Mouse (Mus musculus) cortical plate, adult 2 months (tissue): ENCODE data around the gene Qrich1. TPM values are rescaled to one million over a fixed set of nuclear protein-coding genes. Genes with fewer than 3 reads are reported as not detected.

Experiments used
- H3K27ac ChIP-seq: fragments of 200-500 bp; 2 replicates; pipeline ENCODE4 v1.5.1; 2012; ENCODE audit warnings: low read length, control low read depth, inconsistent platforms; ENCODE audit not compliant: insufficient read depth
- H3K4me1 ChIP-seq: fragments of 200-500 bp; 2 replicates; pipeline ENCODE4 v1.6.1; 2011; ENCODE audit warnings: low read length; ENCODE audit not compliant: control insufficient read depth, insufficient read depth
- H3K4me3 ChIP-seq: fragments of 200-500 bp; 2 replicates; pipeline ENCODE4 v1.5.1; 2011; ENCODE audit warnings: mild to moderate bottlenecking, low read length, control low read depth; ENCODE audit not compliant: insufficient read depth
- CTCF ChIP-seq: fragments of 200-500 bp; IDR thresholded peaks from 2 replicates; pipeline ENCODE4 v1.5.1; 2011; ENCODE audit warnings: mild to moderate bottlenecking, control low read depth, low read length; ENCODE audit not compliant: insufficient read depth; ENCODE audit errors: extremely low read depth
- POLR2A ChIP-seq: fragments of 200-500 bp; IDR thresholded peaks from 2 replicates; pipeline ENCODE4 v1.6.1; 2011; ENCODE audit warnings: mild to moderate bottlenecking, low read length, control low read depth; ENCODE audit not compliant: insufficient read depth; ENCODE audit errors: extremely low read depth
- polyA plus RNA-seq: library from polyadenylated mRNA; depleted of rRNA; stranded (reverse); fragments of >200 nt; gene quantifications from 2 replicates; pipeline ENCODE4 v1.2.3, GENCODE M21; 2012

Gene Qrich1
- polyA plus RNA-seq, 1 experiment, result 110 TPM

- TF ChIP-seq CTCF (no peak), POLR2A (no peak)
- H3K27ac ChIP-seq, result no peak overlapping the region
- no peak overlapping the region for H3K4me3 ChIP-seq
- no peaks in the 10 kb centered on the region for H3K4me1 ChIP-seq
Measured at GRCm38 (mm10) chr9:108483051-108483790, 33.4 kb upstream of the Qrich1 start.

- TF ChIP-seq CTCF (no peak), POLR2A (no peak)
- H3K27ac ChIP-seq, result no peak overlapping the region
- H3K4me1 ChIP-seq, result no peaks in the 10 kb centered on the region
- no peak overlapping the region for H3K4me3 ChIP-seq
Measured at GRCm38 (mm10) chr9:108484021-108484420, 32.6 kb upstream of the Qrich1 start.

- no peak overlapping the region for H3K27ac ChIP-seq
- no peak for TF ChIP-seq CTCF
- TF ChIP-seq POLR2A, result no peak
- H3K4me1 ChIP-seq, result peaks cover 2% of the 10 kb centered on the region; the same call in 1 of the 2 replicates
- H3K4me3 ChIP-seq, result no peak overlapping the region
Measured at GRCm38 (mm10) chr9:108485301-108485875, 31.2 kb upstream of the Qrich1 start.

- TF ChIP-seq CTCF (no peak), POLR2A (no peak)
- no peak overlapping the region for H3K4me3 ChIP-seq
Measured at GRCm38 (mm10) chr9:108486973-108487530, 29.6 kb upstream of the Qrich1 start.

GRCm38 (mm10) chr9:108488403-108488802 is 28.2 kb upstream of the Qrich1 start:
- Histone ChIP-seq H3K27ac (no peak overlapping the region), H3K4me1 (peaks cover 4% of the 10 kb centered on the region; the same call in 1 of the 2 replicates)
- no peak for TF ChIP-seq CTCF
- TF ChIP-seq POLR2A, result no peak

More at GRCm38 (mm10) chr9:108486973-108487530, 29.6 kb upstream of the Qrich1 start:
- Histone ChIP-seq H3K4me1 (peaks cover 2% of the 10 kb centered on the region; the same call in 1 of the 2 replicates), H3K27ac (no peak overlapping the region)

GRCm38 (mm10) chr9:108489215-108489614 is 27.4 kb upstream of the Qrich1 start:
- TF ChIP-seq POLR2A, result no peak
- TF ChIP-seq CTCF, result no peak
- peaks cover 4% of the 10 kb centered on the region; the same call in 1 of the 2 replicates for H3K4me1 ChIP-seq
- H3K27ac ChIP-seq, result no peak overlapping the region
- H3K4me3 ChIP-seq, result no peak overlapping the region

More at GRCm38 (mm10) chr9:108488403-108488802, 28.2 kb upstream of the Qrich1 start:
- H3K4me3 ChIP-seq, result no peak overlapping the region

GRCm38 (mm10) chr9:108489702-108490558 is 26.7 kb upstream of the Qrich1 start:
- peak overlapping the region; percentile 66 for H3K27ac ChIP-seq
- H3K4me1 ChIP-seq, result peaks cover 4% of the 10 kb centered on the region; the same call in 1 of the 2 replicates
- no peak for TF ChIP-seq CTCF
- TF ChIP-seq POLR2A, result 0 out of 2 replicates have a peak, but pooled peaks have one; percentile 44
- peak overlapping the region; percentile 45 for H3K4me3 ChIP-seq

GRCm38 (mm10) chr9:108490559-108491285 is 25.9 kb upstream of the Qrich1 start, which contains the start of gene Usp19:
Usp19 (plus strand) TSS chr9:108490602.
- peak; percentile 2; the same call in 1 of the 2 replicates for TF ChIP-seq POLR2A
- TF ChIP-seq CTCF, result no peak
- H3K27ac ChIP-seq, result peak within 1 kb of the TSS; percentile 87

More at GRCm38 (mm10) chr9:108490559-108491285, 25.9 kb upstream of the Qrich1 start, which contains the start of gene Usp19:
- H3K4me3 ChIP-seq, result peak within 1 kb of the TSS; percentile 45
- peaks cover 4% of the 10 kb centered on the region; the same call in 1 of the 2 replicates for H3K4me1 ChIP-seq
